Mouse (Mus musculus) heart, embryonic 10.5 days (tissue): Measurements from ENCODE around the gene Xlr5c. TPM values are rescaled to one million over a fixed set of nuclear protein-coding genes. Genes with fewer than 3 reads are reported as not detected.
"Not testable (repeated sequence)": the region's sequence is repeated elsewhere in the genome, so short reads cannot be mapped to it uniquely, and the experiment has no call there.

Experiments
- DNase-seq: peaks from one replicate; pipeline ENCODE4 v3.0.0-alpha.2; 2017; ENCODE audit warnings: low spot score
- H3K27ac ChIP-seq: fragments of 300-500 bp; sonication (generic); 2 replicates; pipeline ENCODE4 v1.5.1; 2016; ENCODE audit warnings: mild to moderate bottlenecking
- H3K27me3 ChIP-seq: fragments of 300-500 bp; sonication (generic); 2 replicates; pipeline ENCODE4 v1.6.1; 2016; ENCODE audit warnings: mild to moderate bottlenecking; ENCODE audit not compliant: poor library complexity, insufficient read depth, severe bottlenecking
- H3K36me3 ChIP-seq: fragments of 300-500 bp; sonication (generic); 2 replicates; pipeline ENCODE4 v1.6.1; 2016; ENCODE audit warnings: mild to moderate bottlenecking, moderate library complexity
- H3K4me1 ChIP-seq: fragments of 300-500 bp; sonication (generic); 2 replicates; pipeline ENCODE4 v1.6.1; 2016; ENCODE audit warnings: mild to moderate bottlenecking
- H3K4me3 ChIP-seq: fragments of 300-500 bp; sonication (generic); 2 replicates; pipeline ENCODE4 v1.5.1; 2016; ENCODE audit warnings: mild to moderate bottlenecking, moderate library complexity
- H3K9me3 ChIP-seq: fragments of 300-500 bp; sonication (generic); 2 replicates; pipeline ENCODE4 v1.6.1; 2016; ENCODE audit warnings: mild to moderate bottlenecking, moderate library complexity
- WGBS: fragments of 180-500 bp; shearing (Covaris S2); methylation state at CpG from one replicate; pipeline ENCODE4 v1.1.7; 2016; 5-methylcytosine and 5-hydroxymethylcytosine counted together
- polyA plus RNA-seq: library from polyadenylated mRNA; unstranded; fragments of >200 nt; fragmentation: Nextera tagmentation; extraction: Ambion mirVana; gene quantifications from 2 replicates; pipeline ENCODE4 v1.2.1, GENCODE M21; 2016

Gene Xlr5c
- not detected in 2 replicates for polyA plus RNA-seq

GRCm38 (mm10) chrX:73292876-73293275 lies at the start of gene Xlr5c, which contains the start of gene Xlr5a:
Xlr5c (minus strand) TSS chrX:73292976.
Xlr5a (minus strand) TSS chrX:73292976.
- 88% methylated on average over 13 of the region's 17 CpGs for WGBS
- not testable (repeated sequence) for DNase-seq, H3K4me3 ChIP-seq, H3K27ac ChIP-seq, H3K27me3 ChIP-seq, H3K4me1 ChIP-seq, H3K9me3 ChIP-seq, H3K36me3 ChIP-seq

DNA sequence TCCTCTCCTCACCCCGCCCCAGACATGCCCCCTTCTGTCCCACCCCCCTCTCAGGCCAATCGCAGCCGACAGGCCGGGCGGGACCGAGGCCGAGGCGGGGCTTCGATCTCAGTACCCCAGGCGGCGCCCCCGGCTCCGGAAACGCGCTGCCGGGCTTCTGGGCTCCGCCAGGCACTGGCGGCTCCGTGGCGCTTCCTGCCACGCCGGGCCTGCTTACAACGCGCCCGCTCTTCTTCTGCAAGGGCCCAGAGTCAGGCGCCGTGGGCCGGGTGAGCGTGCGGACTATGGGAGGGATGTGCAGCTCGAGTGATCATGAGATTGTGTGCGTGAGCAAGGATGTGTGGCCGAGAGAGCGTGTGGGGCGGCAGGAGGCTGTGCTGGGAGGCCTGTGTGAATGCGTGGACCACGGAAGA lies 49.7 kb upstream of the Xlr5c start, which contains the start of gene Zfp275:
Zfp275 (plus strand) TSS at position 139 of the 413 bp plus-strand sequence.
- peak; percentile 90 for DNase-seq
- Histone ChIP-seq H3K36me3 (no peaks in the 10 kb centered on the region), H3K9me3 (no peaks in the 10 kb centered on the region), H3K27me3 (no peaks in the 10 kb centered on the region; the same call in 1 of the 2 replicates), H3K4me3 (peak within 1 kb of the TSS; percentile 69), H3K27ac (peak within 1 kb of the TSS; percentile 87), H3K4me1 (no peaks in the 10 kb centered on the region; the same call in 1 of the 2 replicates)
- WGBS, result 14% methylated on average over 37 of the region's 37 CpGs

DNA sequence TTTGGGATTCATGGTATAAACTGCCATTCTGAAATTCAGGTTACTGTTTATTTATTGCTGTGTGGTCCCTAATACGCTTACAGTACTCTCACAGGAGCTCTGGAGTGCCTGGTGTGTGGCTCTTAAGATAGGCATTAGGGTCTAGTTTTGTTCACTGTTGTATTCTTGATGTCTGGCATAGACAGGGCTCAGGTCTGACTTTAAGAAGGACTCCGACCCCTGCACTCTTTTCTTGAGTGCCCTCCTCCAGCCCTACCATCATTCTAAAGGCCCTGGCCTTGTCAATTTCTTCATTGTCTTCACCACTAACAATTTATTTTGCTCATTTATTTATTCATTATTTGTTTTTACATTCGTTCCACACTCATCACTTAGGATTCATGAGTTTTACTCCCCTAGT lies 49.3 kb upstream of the Xlr5c start:
- 34% methylated on average over 3 of the region's 3 CpGs for WGBS
- H3K27ac ChIP-seq, result no peak overlapping the region
- DNase-seq, result no peak

GRCm38 (mm10) chrX:73341473-73341872 lies 48.7 kb upstream of the Xlr5c start:
- no peak for DNase-seq
- H3K27me3 ChIP-seq, result peaks cover 10% of the 10 kb centered on the region; the same call in 1 of the 2 replicates
- WGBS, result 52% methylated on average over 1 of the region's 1 CpGs

More for the DNA sequence above, 49.3 kb upstream of the Xlr5c start:
- Histone ChIP-seq H3K4me1 (no peaks in the 10 kb centered on the region; the same call in 1 of the 2 replicates), H3K4me3 (peak overlapping the region; percentile 69), H3K27me3 (peaks cover 4% of the 10 kb centered on the region; the same call in 1 of the 2 replicates), H3K9me3 (no peaks in the 10 kb centered on the region), H3K36me3 (no peaks in the 10 kb centered on the region)

GRCm38 (mm10) chrX:73336740-73337139 lies 44.0 kb upstream of the Xlr5c start, which contains the start of gene Gm45015:
Gm45015 (minus strand) TSS chrX:73336840.
- Histone ChIP-seq H3K4me1 (no peaks in the 10 kb centered on the region), H3K4me3 (no peak within 1 kb of the TSS), H3K27ac (no peak within 1 kb of the TSS), H3K36me3 (no peaks in the 10 kb centered on the region), H3K9me3 (no peaks in the 10 kb centered on the region), H3K27me3 (peaks cover 33% of the 10 kb centered on the region; the same call in 1 of the 2 replicates)
- no peak for DNase-seq
- WGBS, result 78% methylated on average over 4 of the region's 4 CpGs

More at GRCm38 (mm10) chrX:73341473-73341872, 48.7 kb upstream of the Xlr5c start:
- Histone ChIP-seq H3K4me3 (no peak overlapping the region), H3K4me1 (no peaks in the 10 kb centered on the region; the same call in 1 of the 2 replicates), H3K9me3 (no peaks in the 10 kb centered on the region), H3K27ac (no peak overlapping the region), H3K36me3 (no peaks in the 10 kb centered on the region)

- DNase-seq, result no peak
- no peak overlapping the region for H3K27ac ChIP-seq
- no peak overlapping the region for H3K4me3 ChIP-seq
- peaks cover 33% of the 10 kb centered on the region; the same call in 1 of the 2 replicates for H3K27me3 ChIP-seq
- H3K36me3 ChIP-seq, result no peaks in the 10 kb centered on the region
- no peaks in the 10 kb centered on the region for H3K9me3 ChIP-seq
- H3K4me1 ChIP-seq, result no peaks in the 10 kb centered on the region
These were observed 40.8 kb upstream of the Xlr5c start for GRCm38 (mm10) chrX:73333548-73333947.

DNA sequence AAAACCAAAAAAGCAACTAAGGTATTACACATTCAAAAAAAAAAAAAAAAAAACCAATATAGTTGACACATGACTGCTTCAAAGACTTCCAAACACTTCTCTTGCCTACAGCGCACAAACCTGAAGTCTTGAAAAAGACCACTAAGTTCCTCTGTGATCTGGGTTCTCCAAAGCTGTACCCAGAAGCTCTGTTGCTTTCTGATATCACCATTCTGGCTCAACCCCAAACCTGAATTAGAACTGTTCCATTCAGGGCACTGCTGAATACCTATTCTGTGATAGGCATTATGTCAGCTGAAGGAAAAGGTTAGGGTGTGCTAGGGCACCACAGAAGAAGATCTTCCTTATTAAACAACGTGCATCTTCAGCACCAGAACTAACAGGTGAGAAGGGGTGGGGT lies 34.4 kb upstream of the Xlr5c start:
- no peaks in the 10 kb centered on the region for H3K4me1 ChIP-seq
- WGBS, result 77% methylated on average over 2 of the region's 2 CpGs
- DNase-seq, result no peak
- no peak overlapping the region for H3K4me3 ChIP-seq
- H3K9me3 ChIP-seq, result no peaks in the 10 kb centered on the region
- H3K27me3 ChIP-seq, result no peaks in the 10 kb centered on the region
- no peak overlapping the region for H3K27ac ChIP-seq
- no peaks in the 10 kb centered on the region for H3K36me3 ChIP-seq

DNA sequence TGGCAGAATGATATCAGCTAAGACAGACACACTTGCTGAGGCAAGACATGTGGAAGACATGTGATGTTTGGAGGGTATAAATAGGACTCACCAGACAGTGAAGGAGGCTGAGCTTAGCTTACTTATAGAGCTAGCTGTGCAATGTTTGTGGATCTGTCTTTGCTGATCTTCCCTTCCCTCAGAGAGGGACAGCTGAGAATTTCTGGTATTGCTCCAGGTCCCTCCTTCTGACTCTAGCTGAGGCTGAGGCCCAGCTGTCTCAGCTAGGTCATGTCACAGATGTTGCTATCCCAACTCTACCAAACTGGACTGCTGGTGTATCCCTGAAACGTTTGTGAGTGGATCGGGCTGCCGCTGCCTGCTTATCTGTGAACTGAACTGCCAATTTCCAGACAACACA lies 28.3 kb upstream of the Xlr5c start:
- Histone ChIP-seq H3K9me3 (no peaks in the 10 kb centered on the region), H3K27ac (no peak overlapping the region), H3K27me3 (no peaks in the 10 kb centered on the region), H3K36me3 (no peaks in the 10 kb centered on the region), H3K4me3 (no peak overlapping the region), H3K4me1 (no peaks in the 10 kb centered on the region)
- DNase-seq, result no peak
- WGBS, result 65% methylated on average over 3 of the region's 3 CpGs

DNA sequence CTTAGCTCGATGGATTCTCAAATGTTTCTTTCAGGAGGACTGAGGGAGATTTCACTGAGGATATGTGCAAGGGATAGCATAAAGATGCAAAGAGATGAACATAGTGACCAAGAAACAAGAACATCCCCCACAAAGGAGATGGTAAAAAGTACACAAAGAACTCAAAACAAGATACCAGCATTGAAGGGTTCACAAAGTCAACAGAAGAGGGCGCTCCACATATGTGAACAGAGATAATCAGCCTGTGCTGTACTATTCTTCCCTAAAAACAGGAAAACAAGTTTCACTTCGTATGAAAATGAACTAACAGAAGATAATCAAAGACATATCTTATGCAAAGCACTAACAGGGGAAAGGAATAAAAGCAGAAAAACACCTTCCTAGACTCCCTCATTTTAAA lies 19.7 kb upstream of the Xlr5c start:
- H3K9me3 ChIP-seq, result no peaks in the 10 kb centered on the region
- no peak for DNase-seq
- 29% methylated on average over 3 of the region's 3 CpGs for WGBS
- peaks cover 4% of the 10 kb centered on the region; the same call in 1 of the 2 replicates for H3K27me3 ChIP-seq
- no peaks in the 10 kb centered on the region for H3K36me3 ChIP-seq
- no peak overlapping the region for H3K4me3 ChIP-seq
- no peaks in the 10 kb centered on the region for H3K4me1 ChIP-seq
- no peak overlapping the region for H3K27ac ChIP-seq

DNA sequence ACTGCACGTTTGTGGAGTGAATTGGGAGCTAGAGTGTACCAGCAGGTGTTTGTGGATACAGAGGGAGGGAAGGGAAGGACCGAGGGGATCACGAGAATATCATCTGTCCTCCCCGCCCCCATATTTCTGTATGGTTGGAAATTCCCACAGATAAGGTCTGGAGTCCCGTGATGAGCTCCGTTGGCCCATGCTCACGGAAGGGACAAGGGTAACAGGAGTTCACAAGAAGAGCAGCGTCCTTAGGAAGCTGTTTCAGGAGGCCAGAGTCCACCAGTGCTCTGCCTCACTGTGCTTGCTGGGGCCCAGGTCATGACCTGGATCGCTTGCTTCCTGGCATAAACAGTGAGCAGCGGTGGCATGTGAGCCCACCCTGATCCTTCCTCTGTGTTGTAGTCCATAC lies 3.0 kb upstream of the Xlr5c start:
- H3K4me3 ChIP-seq, result not testable (repeated sequence)

DNA sequence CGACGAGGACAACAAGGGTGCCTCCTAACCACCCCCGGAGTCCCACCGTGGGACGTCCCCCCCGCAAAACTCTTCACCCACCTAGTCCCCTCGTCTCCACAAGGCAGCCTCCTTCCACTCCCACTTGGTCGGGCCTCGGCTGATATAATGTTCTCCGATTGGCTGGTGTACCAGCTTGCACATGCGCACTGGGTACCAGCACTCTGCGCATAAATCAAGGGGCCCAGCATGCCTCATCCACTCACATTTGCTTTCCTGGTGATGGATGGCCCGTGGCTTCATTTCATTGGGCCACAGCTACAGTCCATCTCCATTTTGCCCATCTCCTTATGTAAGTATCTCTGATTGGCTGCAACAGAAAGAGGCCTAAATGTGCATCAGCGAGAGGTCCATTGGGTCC lies 27.5 kb downstream of the Xlr5c start, which contains the start of gene Xlr3c:
Xlr3c (minus strand) TSS at position 121 of the 400 bp plus-strand sequence.
- DNase-seq, H3K27me3 ChIP-seq, H3K36me3 ChIP-seq, H3K9me3 ChIP-seq, H3K27ac ChIP-seq, H3K4me3 ChIP-seq, H3K4me1 ChIP-seq: not testable (repeated sequence)
- 84% methylated on average over 14 of the region's 14 CpGs for WGBS

More for the DNA sequence above, 3.0 kb upstream of the Xlr5c start:
- H3K4me1 ChIP-seq, H3K27ac ChIP-seq, H3K27me3 ChIP-seq, H3K9me3 ChIP-seq, DNase-seq, H3K36me3 ChIP-seq: not testable (repeated sequence)
- 76% methylated on average over 10 of the region's 10 CpGs for WGBS

DNA sequence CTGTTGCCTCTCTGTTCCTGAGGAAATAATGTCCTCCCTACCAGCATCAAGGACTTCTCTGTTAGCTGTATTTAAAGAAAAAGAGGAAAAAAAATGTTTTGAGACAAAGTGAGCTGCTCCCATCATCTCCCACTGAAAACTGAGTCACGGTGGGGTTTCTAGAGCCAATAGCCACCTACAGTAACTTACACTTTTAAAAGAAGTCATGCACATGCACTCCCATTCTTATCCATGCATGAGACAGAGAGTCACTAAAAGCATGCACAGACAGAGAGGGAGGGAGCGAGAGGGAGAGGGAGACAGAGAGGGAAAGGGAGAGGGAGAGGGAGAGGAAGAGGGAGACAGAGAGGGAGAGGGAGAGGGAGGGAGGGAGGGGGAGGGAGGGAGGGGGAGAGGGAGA lies 30.3 kb downstream of the Xlr5c start:
- not testable (repeated sequence) for H3K27ac ChIP-seq, H3K4me3 ChIP-seq, DNase-seq, H3K9me3 ChIP-seq, H3K27me3 ChIP-seq, H3K36me3 ChIP-seq, H3K4me1 ChIP-seq
- 84% methylated on average over 1 of the region's 2 CpGs for WGBS

- not testable (repeated sequence) for DNase-seq, H3K27ac ChIP-seq, H3K36me3 ChIP-seq, H3K27me3 ChIP-seq, H3K9me3 ChIP-seq, H3K4me1 ChIP-seq, H3K4me3 ChIP-seq
- 74% methylated on average over 14 of the region's 14 CpGs for WGBS
These were observed 49.9 kb downstream of the Xlr5c start, which contains the start of gene Xlr4c for GRCm38 (mm10) chrX:73242821-73243325. Xlr4c (minus strand) TSS chrX:73243130.
